Mouse (Mus musculus) limb, embryonic 11.5 days (tissue): ENCODE measurements around the gene Kpna3. TPM values are rescaled to one million over a fixed set of nuclear protein-coding genes. Genes with fewer than 3 reads are reported as not detected.
A peak's percentile ranks its signal among the peaks of the same experiment; 100 is the strongest.
"Not testable (repeated sequence)": the region's sequence is repeated elsewhere in the genome, so short reads cannot be mapped to it uniquely, and the experiment has no call there.

Experiments used
- ATAC-seq: fragments of 200-750 bp; cut with Nextera tagmentation; 2 replicates; pipeline ENCODE4 v1.8.0; 2017; ENCODE audit warnings: low read depth; ENCODE audit not compliant: insufficient number of reproducible peaks, low FRiP score, low TSS enrichment
- DNase-seq: peaks from one replicate; pipeline ENCODE4 v3.0.0-alpha.2; 2015; ENCODE audit warnings: low spot score
- H3K27ac ChIP-seq: fragments of 300-500 bp; sonication (generic); replicated peaks from 2 replicates; pipeline ENCODE4 v1.5.1; 2014; ENCODE audit warnings: low read depth, mild to moderate bottlenecking, low read length
- H3K27me3 ChIP-seq: fragments of 300-500 bp; sonication (generic); 2 replicates; pipeline ENCODE4 v1.6.1; 2014; ENCODE audit warnings: mild to moderate bottlenecking, low read length, mixed read lengths; ENCODE audit not compliant: control insufficient read depth, insufficient read depth
- H3K36me3 ChIP-seq: fragments of 300-500 bp; sonication (generic); 2 replicates; pipeline ENCODE4 v1.6.1; 2014; ENCODE audit warnings: mild to moderate bottlenecking, low read length, moderate library complexity, mixed read lengths; ENCODE audit not compliant: control insufficient read depth, insufficient read depth
- H3K4me1 ChIP-seq: fragments of 300-500 bp; sonication (generic); 2 replicates; pipeline ENCODE4 v1.6.1; 2014; ENCODE audit warnings: low read length, mixed read lengths; ENCODE audit not compliant: control insufficient read depth, insufficient read depth
- H3K4me2 ChIP-seq: fragments of 300-500 bp; sonication (generic); 2 replicates; pipeline ENCODE4 v1.6.1; 2014; ENCODE audit warnings: low read depth, mild to moderate bottlenecking, moderate library complexity; ENCODE audit not compliant: severe bottlenecking
- H3K4me3 ChIP-seq: fragments of 300-500 bp; sonication (generic); 2 replicates; pipeline ENCODE4 v1.5.1; 2014; ENCODE audit warnings: low read depth, low read length
- H3K9ac ChIP-seq: fragments of 300-500 bp; sonication (generic); 2 replicates; pipeline ENCODE4 v1.6.1; 2014; ENCODE audit warnings: mild to moderate bottlenecking, low read length
- H3K9me3 ChIP-seq: fragments of 300-500 bp; sonication (generic); 2 replicates; pipeline ENCODE4 v1.6.1; 2016; ENCODE audit warnings: low read length; ENCODE audit not compliant: control insufficient read depth
- WGBS: fragments of 180-500 bp; shearing (Covaris S2); extraction: QIAGEN DNeasy Blood & Tissue Kit; methylation state at CpG from one replicate; pipeline ENCODE4 v1.1.7; 2014; 5-methylcytosine and 5-hydroxymethylcytosine counted together
- polyA plus RNA-seq: library from polyadenylated mRNA; unstranded; fragments of >200 nt; fragmentation: Nextera tagmentation; extraction: Ambion mirVana; gene quantifications from 2 replicates; pipeline ENCODE4 v1.2.1, GENCODE M21; 2014

The Kpna3 gene
- polyA plus RNA-seq, 1 experiment from 2014 or later, result 86.0 TPM

- no peaks in the 10 kb centered on the region for H3K27me3 ChIP-seq
- H3K27ac ChIP-seq, result no peak overlapping the region
- no peak for DNase-seq
- no peaks in the 10 kb centered on the region for H3K9me3 ChIP-seq
- ATAC-seq, result no peak
- H3K4me3 ChIP-seq, result no peak overlapping the region
- WGBS, result 87% methylated on average over 10 of the region's 10 CpGs
- H3K4me2 ChIP-seq, result no peak overlapping the region
- H3K9ac ChIP-seq, result no peak overlapping the region
- no peaks in the 10 kb centered on the region for H3K36me3 ChIP-seq
- H3K4me1 ChIP-seq, result no peaks in the 10 kb centered on the region
Observed at GRCm38 (mm10) chr14:61346827-61347698, 92.6 kb downstream of the Kpna3 start.

GRCm38 (mm10) chr14:61344590-61344989, 95.1 kb downstream of the Kpna3 start:
- Histone ChIP-seq H3K4me2 (no peak overlapping the region), H3K27ac (no peak overlapping the region), H3K4me3 (no peak overlapping the region), H3K36me3 (no peaks in the 10 kb centered on the region; the same call in 1 of the 2 replicates), H3K27me3 (no peaks in the 10 kb centered on the region), H3K4me1 (no peaks in the 10 kb centered on the region), H3K9me3 (no peaks in the 10 kb centered on the region), H3K9ac (no peak overlapping the region)
- ATAC-seq, result no peak
- WGBS, result 74% methylated on average over 5 of the region's 5 CpGs
- no peak for DNase-seq

DNA sequence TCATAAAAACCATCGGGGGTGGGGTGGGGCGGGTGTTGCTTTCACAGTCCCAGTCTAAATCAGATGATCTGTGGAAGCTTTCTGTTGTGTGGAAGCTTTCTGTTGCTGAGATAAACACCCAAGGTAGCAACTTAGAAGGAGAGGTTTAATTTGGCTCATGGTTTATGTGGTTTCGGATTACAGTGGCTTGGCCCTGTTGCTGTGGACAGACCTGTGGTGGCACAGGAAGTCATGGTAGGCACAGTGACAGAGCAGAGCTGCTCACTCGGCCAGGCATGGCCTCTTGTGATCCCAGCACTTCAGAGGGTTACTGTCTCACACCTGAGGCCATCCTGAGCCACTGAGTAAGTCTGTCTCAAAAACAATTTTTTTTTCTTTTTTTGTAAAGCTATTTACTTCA, 100.3 kb downstream of the Kpna3 start:
- no peak overlapping the region for H3K4me2 ChIP-seq
- H3K27ac ChIP-seq, result no peak overlapping the region
- 64% methylated on average over 4 of the region's 4 CpGs for WGBS
- DNase-seq, result no peak
- no peaks in the 10 kb centered on the region for H3K27me3 ChIP-seq
- H3K9ac ChIP-seq, result no peak overlapping the region
- no peaks in the 10 kb centered on the region for H3K9me3 ChIP-seq
- no peaks in the 10 kb centered on the region for H3K4me1 ChIP-seq
- no peak for ATAC-seq
- H3K4me3 ChIP-seq, result no peak overlapping the region
- H3K36me3 ChIP-seq, result no peaks in the 10 kb centered on the region; the same call in 1 of the 2 replicates

DNA sequence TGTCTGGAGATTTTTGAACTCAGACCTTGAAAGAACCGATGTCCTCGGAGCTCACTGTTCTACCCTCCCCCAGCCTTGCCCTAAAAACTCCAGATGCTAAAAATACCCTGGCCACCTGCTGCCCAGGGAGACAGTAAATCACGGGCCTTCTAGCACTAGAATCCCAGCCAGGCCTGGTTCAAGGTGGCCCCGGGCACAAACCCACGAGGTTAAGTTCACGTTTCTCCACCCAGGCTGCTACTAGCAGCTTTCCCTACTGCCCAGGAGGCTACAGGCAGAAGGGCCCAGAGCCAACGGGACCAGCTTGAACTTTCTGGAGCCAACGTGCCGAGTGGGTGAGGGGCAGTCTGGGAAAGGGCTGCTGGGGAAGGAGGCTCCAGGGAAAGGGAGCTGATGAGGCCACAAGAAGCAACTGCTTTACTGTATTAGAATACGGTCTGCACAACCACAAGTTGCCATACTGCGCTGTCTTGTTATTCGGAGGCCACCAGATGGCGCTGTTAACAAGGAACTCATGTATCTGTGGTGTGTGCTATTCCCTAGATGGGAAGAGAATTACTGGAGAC, 108.6 kb downstream of the Kpna3 start:
- Histone ChIP-seq H3K27me3 (no peaks in the 10 kb centered on the region), H3K4me3 (no peak overlapping the region), H3K4me1 (0 out of 2 replicates have a peak, but pooled peaks cover 3% of the 10 kb centered on the region), H3K36me3 (no peaks in the 10 kb centered on the region), H3K4me2 (peak overlapping the region; percentile 15; the same call in 1 of the 2 replicates), H3K9me3 (no peaks in the 10 kb centered on the region), H3K27ac (no peak overlapping the region), H3K9ac (0 out of 2 replicates have a peak overlapping the region, but pooled peaks have one; percentile 17)
- peak; percentile 89 for DNase-seq
- ATAC-seq, result no peak; the same call in 1 of the 2 replicates
- 23% methylated on average over 13 of the region's 13 CpGs for WGBS

GRCm38 (mm10) chr14:61330591-61330990, 109.1 kb downstream of the Kpna3 start:
- Histone ChIP-seq H3K9me3 (no peaks in the 10 kb centered on the region), H3K36me3 (no peaks in the 10 kb centered on the region), H3K27me3 (no peaks in the 10 kb centered on the region), H3K4me1 (0 out of 2 replicates have a peak, but pooled peaks cover 3% of the 10 kb centered on the region), H3K27ac (no peak overlapping the region), H3K4me3 (no peak overlapping the region), H3K4me2 (no peak overlapping the region), H3K9ac (no peak overlapping the region)
- DNase-seq (no peak), ATAC-seq (no peak)
- 87% methylated on average over 11 of the region's 11 CpGs for WGBS

- Histone ChIP-seq H3K27me3 (no peaks in the 10 kb centered on the region), H3K36me3 (no peaks in the 10 kb centered on the region), H3K4me3 (no peak overlapping the region), H3K27ac (no peak overlapping the region), H3K4me2 (peak overlapping the region; percentile 37), H3K9ac (no peak overlapping the region), H3K4me1 (0 out of 2 replicates have a peak, but pooled peaks cover 3% of the 10 kb centered on the region), H3K9me3 (no peaks in the 10 kb centered on the region)
- WGBS, result 33% methylated on average over 19 of the region's 19 CpGs
- ATAC-seq (peak; percentile 39; the same call in 1 of the 2 replicates), DNase-seq (peak; percentile 45)
Observed at GRCm38 (mm10) chr14:61327618-61328450, 111.8 kb downstream of the Kpna3 start.

GRCm38 (mm10) chr14:61327007-61327406, 112.7 kb downstream of the Kpna3 start:
- H3K9ac ChIP-seq, ATAC-seq, H3K36me3 ChIP-seq, H3K9me3 ChIP-seq, H3K4me2 ChIP-seq, H3K27ac ChIP-seq, H3K4me1 ChIP-seq, H3K27me3 ChIP-seq, H3K4me3 ChIP-seq, DNase-seq: not testable (repeated sequence)
- WGBS, result 25% methylated on average over 6 of the region's 6 CpGs

GRCm38 (mm10) chr14:61322740-61323139, 116.9 kb downstream of the Kpna3 start:
- WGBS, result 100% methylated on average over 1 of the region's 1 CpGs
- no peak overlapping the region for H3K4me2 ChIP-seq
- no peaks in the 10 kb centered on the region; the same call in 1 of the 2 replicates for H3K9me3 ChIP-seq
- H3K4me3 ChIP-seq, result no peak overlapping the region
- H3K36me3 ChIP-seq, result no peaks in the 10 kb centered on the region
- no peaks in the 10 kb centered on the region for H3K27me3 ChIP-seq
- no peak for DNase-seq
- no peaks in the 10 kb centered on the region for H3K4me1 ChIP-seq
- no peak overlapping the region for H3K27ac ChIP-seq
- ATAC-seq, result no peak
- no peak overlapping the region for H3K9ac ChIP-seq
